Mouse (Mus musculus) G1E (cell line): ENCODE results near the gene Dstn. TPM values are rescaled to one million over a fixed set of nuclear protein-coding genes. Genes with fewer than 3 reads are reported as not detected.

ENCODE experiments used
- ATAC-seq: 2 replicates; pipeline ENCODE4 v1.8.0; 2016; ENCODE audit warnings: mild to moderate bottlenecking; ENCODE audit not compliant: insufficient number of reproducible peaks, poor library complexity, low FRiP score, severe bottlenecking; ENCODE audit errors: extremely low read depth
- DNase-seq: peaks from one replicate; pipeline ENCODE4 v3.0.0; 2012; ENCODE audit warnings: low spot score
- H3K27me3 ChIP-seq: 2 replicates; pipeline ENCODE4 v1.6.1; 2012; ENCODE audit warnings: mild to moderate bottlenecking, low read length, inconsistent platforms; ENCODE audit not compliant: insufficient read depth
- H3K36me3 ChIP-seq: replicated peaks from 2 replicates; pipeline ENCODE3; 2012; ENCODE audit warnings: mild to moderate bottlenecking, inconsistent platforms
- H3K4me1 ChIP-seq: 2 replicates; pipeline ENCODE4 v1.6.1; 2012; ENCODE audit warnings: low read depth, low read length, inconsistent platforms, mixed read lengths; ENCODE audit not compliant: insufficient read depth
- H3K4me3 ChIP-seq: 2 replicates; pipeline ENCODE4 v1.5.1; 2012; ENCODE audit warnings: low read depth, mild to moderate bottlenecking, inconsistent platforms, low read length, moderate library complexity, mixed read lengths
- H3K9me3 ChIP-seq: replicated peaks from 2 replicates; pipeline ENCODE4 v1.6.1; 2012; ENCODE audit warnings: inconsistent platforms
- CTCF ChIP-seq: IDR thresholded peaks from 2 replicates; pipeline ENCODE4 v1.5.1; 2012; ENCODE audit warnings: low read depth, low read length, inconsistent platforms, mixed read lengths
- GATA1 ChIP-seq: IDR thresholded peaks from 2 replicates; pipeline ENCODE4 v1.6.1; 2012; ENCODE audit warnings: borderline replicate concordance, low read length, inconsistent platforms, mixed read lengths
- GATA2 ChIP-seq: IDR thresholded peaks from 2 replicates; pipeline ENCODE4 v1.6.1; 2012; ENCODE audit warnings: low read depth, low read length, inconsistent platforms, borderline replicate concordance
- POLR2AphosphoS5 ChIP-seq: IDR thresholded peaks from 2 replicates; pipeline ENCODE4 v1.6.1; 2012; ENCODE audit warnings: low read depth, low read length, inconsistent platforms; ENCODE audit not compliant: insufficient replicate concordance
- TAL1 ChIP-seq: conservative IDR thresholded peaks from 2 replicates; pipeline ENCODE4 v1.6.1; 2012; ENCODE audit warnings: low read depth, low read length, inconsistent platforms, mixed read lengths
- polyA plus RNA-seq: library from polyadenylated mRNA; stranded (reverse); fragments of >175 nt; gene quantifications from 2 replicates; pipeline ENCODE4 v1.2.3, GENCODE M21; 2012
- total RNA-seq, 2 experiments: library from RNA; stranded (forward) in 1 of 2; stranded (reverse) in 1 of 2; fragments of 200-1000 nt in 1 of 2; fragments of >200 nt in 1 of 2; fragmentation: Nextera tagmentation in 1 of 2; gene quantifications; 2 replicates each; pipeline ENCODE4 v1.2.3; 2014 to 2017

Gene Dstn
- total and polyA plus RNA-seq, 3 experiments: 7.8 to 94.2 (median 59.6) TPM

- Histone ChIP-seq H3K4me1 (peaks cover 9% of the 10 kb centered on the region), H3K36me3 (peaks cover 80% of the 10 kb centered on the region), H3K4me3 (no peak overlapping the region), H3K9me3 (no peaks in the 10 kb centered on the region), H3K27me3 (no peaks in the 10 kb centered on the region)
- no peak for TF ChIP-seq GATA1
- no peak for TF ChIP-seq GATA2
- TF ChIP-seq TAL1: no peak
- TF ChIP-seq POLR2AphosphoS5: no peak
- TF ChIP-seq CTCF: no peak
- ATAC-seq: no peak
- no peak for DNase-seq
These were observed 63.5 kb downstream of the Dstn start for GRCm38 (mm10) chr2:143978444-143979147.

- Histone ChIP-seq H3K9me3 (no peaks in the 10 kb centered on the region), H3K36me3 (peaks cover 85% of the 10 kb centered on the region), H3K4me1 (peaks cover 9% of the 10 kb centered on the region), H3K4me3 (no peak overlapping the region), H3K27me3 (no peaks in the 10 kb centered on the region)
- TF ChIP-seq TAL1 (no peak), POLR2AphosphoS5 (no peak), CTCF (0 out of 2 replicates have a peak, but pooled peaks have one; percentile 36), GATA1 (no peak), GATA2 (no peak)
- ATAC-seq (peak; percentile 52; the same call in 1 of the 2 replicates), DNase-seq (peak; percentile 18)
These were observed 65.8 kb downstream of the Dstn start for GRCm38 (mm10) chr2:143980781-143981398.

DNA sequence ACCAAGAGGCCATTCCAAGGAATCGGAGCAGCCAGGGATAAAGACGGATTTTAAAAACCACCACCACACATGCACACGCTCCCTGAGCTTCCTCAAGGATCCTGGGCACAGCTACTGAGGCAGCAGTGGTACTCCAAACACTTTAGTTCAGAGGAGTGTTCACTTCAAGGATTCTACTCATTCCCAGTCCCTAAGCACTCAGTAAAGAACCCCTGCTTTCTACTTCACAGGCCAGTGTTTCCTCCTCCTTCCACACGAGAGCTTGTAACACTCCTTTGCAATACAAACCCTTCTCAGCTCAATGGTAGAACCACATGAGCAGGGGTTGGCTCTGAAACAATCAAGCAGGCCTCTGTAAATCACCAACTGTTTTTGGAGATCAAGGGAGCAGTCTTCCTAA lies 67.0 kb downstream of the Dstn start:
- Histone ChIP-seq H3K36me3 (peaks cover 88% of the 10 kb centered on the region), H3K4me1 (peaks cover 9% of the 10 kb centered on the region), H3K4me3 (no peak overlapping the region), H3K9me3 (no peaks in the 10 kb centered on the region), H3K27me3 (no peaks in the 10 kb centered on the region)
- ATAC-seq: no peak
- no peak for DNase-seq
- TF ChIP-seq GATA1: no peak

DNA sequence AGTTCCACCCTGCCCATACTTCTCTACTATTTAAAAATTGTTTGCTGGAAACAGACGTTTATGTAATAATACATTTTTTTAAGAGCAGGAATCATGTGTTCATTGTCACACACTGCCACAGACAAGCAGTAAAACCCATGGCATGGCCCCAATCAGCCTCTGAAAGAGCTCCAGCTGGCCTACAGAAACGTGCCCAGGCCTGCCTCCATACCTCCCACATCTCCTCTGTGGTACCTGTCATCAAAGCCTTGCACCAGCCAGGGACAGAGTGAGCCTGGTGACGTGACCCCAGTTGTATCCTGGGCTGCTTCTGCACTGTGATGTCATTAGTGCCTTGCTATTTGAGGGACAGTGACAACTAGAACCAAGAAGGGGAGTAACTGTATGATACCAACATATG lies 67.8 kb downstream of the Dstn start:
- DNase-seq: no peak
- Histone ChIP-seq H3K27me3 (no peaks in the 10 kb centered on the region), H3K9me3 (no peaks in the 10 kb centered on the region), H3K36me3 (peaks cover 91% of the 10 kb centered on the region), H3K4me3 (no peak overlapping the region), H3K4me1 (peaks cover 9% of the 10 kb centered on the region)
- TF ChIP-seq GATA1 (no peak), GATA2 (no peak), CTCF (no peak), TAL1 (no peak), POLR2AphosphoS5 (no peak)
- ATAC-seq: no peak

- ATAC-seq: no peak
- Histone ChIP-seq H3K4me3 (no peak overlapping the region), H3K4me1 (peaks cover 9% of the 10 kb centered on the region), H3K9me3 (no peaks in the 10 kb centered on the region), H3K36me3 (peaks cover 91% of the 10 kb centered on the region), H3K27me3 (no peaks in the 10 kb centered on the region)
- no peak for TF ChIP-seq CTCF
- no peak for TF ChIP-seq POLR2AphosphoS5
- no peak for TF ChIP-seq GATA1
- TF ChIP-seq TAL1: no peak
- no peak for TF ChIP-seq GATA2
- no peak for DNase-seq
These were observed 68.4 kb downstream of the Dstn start for GRCm38 (mm10) chr2:143983482-143983881.

DNA sequence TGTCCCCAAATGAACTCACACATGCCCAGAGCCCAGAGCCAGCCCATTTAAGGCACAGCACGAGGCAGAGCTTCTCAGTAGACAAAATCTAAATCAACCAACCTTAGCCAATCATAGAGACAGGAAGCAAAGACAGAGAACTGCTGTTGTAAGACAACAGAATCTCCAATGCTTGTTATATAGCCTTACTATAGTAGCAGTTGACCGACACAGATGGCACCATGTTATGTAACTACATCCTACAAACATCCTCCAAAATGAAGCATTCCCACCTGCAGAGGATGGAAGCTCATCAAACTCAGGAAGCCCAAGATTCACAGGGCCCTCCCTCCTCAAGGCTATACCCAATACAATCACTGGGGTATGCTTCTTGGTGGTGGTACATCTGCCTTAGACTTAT lies 72.4 kb downstream of the Dstn start:
- no peak overlapping the region for H3K4me3 ChIP-seq
- no peaks in the 10 kb centered on the region for H3K9me3 ChIP-seq
- H3K36me3 ChIP-seq: peaks cover 76% of the 10 kb centered on the region
- DNase-seq (no peak), ATAC-seq (no peak)
- H3K27me3 ChIP-seq: no peaks in the 10 kb centered on the region
- TF ChIP-seq TAL1 (no peak), CTCF (no peak), GATA2 (no peak), POLR2AphosphoS5 (no peak), GATA1 (no peak)
- peaks cover 6% of the 10 kb centered on the region for H3K4me1 ChIP-seq

GRCm38 (mm10) chr2:143988016-143988415 lies 72.9 kb downstream of the Dstn start:
- peaks cover 73% of the 10 kb centered on the region for H3K36me3 ChIP-seq
- TF ChIP-seq GATA2: no peak
- no peak for TF ChIP-seq TAL1
- TF ChIP-seq GATA1: no peak
- H3K4me1 ChIP-seq: peaks cover 5% of the 10 kb centered on the region
- ATAC-seq (no peak), DNase-seq (no peak)
- H3K27me3 ChIP-seq: no peaks in the 10 kb centered on the region
- H3K4me3 ChIP-seq: no peak overlapping the region
- H3K9me3 ChIP-seq: no peaks in the 10 kb centered on the region
